Mouse (Mus musculus) heart, embryonic 10.5 days (tissue): Measurements from ENCODE around the gene Bmf. TPM values are rescaled to one million over a fixed set of nuclear protein-coding genes. Genes with fewer than 3 reads are reported as not detected.

Source experiments
- DNase-seq: peaks from one replicate; pipeline ENCODE4 v3.0.0-alpha.2; 2017; ENCODE audit warnings: low spot score
- H3K27ac ChIP-seq: fragments of 300-500 bp; sonication (generic); 2 replicates; pipeline ENCODE4 v1.5.1; 2016; ENCODE audit warnings: mild to moderate bottlenecking
- H3K27me3 ChIP-seq: fragments of 300-500 bp; sonication (generic); 2 replicates; pipeline ENCODE4 v1.6.1; 2016; ENCODE audit warnings: mild to moderate bottlenecking; ENCODE audit not compliant: poor library complexity, insufficient read depth, severe bottlenecking
- H3K36me3 ChIP-seq: fragments of 300-500 bp; sonication (generic); 2 replicates; pipeline ENCODE4 v1.6.1; 2016; ENCODE audit warnings: mild to moderate bottlenecking, moderate library complexity
- H3K4me1 ChIP-seq: fragments of 300-500 bp; sonication (generic); 2 replicates; pipeline ENCODE4 v1.6.1; 2016; ENCODE audit warnings: mild to moderate bottlenecking
- H3K4me3 ChIP-seq: fragments of 300-500 bp; sonication (generic); 2 replicates; pipeline ENCODE4 v1.5.1; 2016; ENCODE audit warnings: mild to moderate bottlenecking, moderate library complexity
- H3K9me3 ChIP-seq: fragments of 300-500 bp; sonication (generic); 2 replicates; pipeline ENCODE4 v1.6.1; 2016; ENCODE audit warnings: mild to moderate bottlenecking, moderate library complexity
- WGBS: fragments of 180-500 bp; shearing (Covaris S2); methylation state at CpG from one replicate; pipeline ENCODE4 v1.1.7; 2016; 5-methylcytosine and 5-hydroxymethylcytosine counted together
- polyA plus RNA-seq: library from polyadenylated mRNA; unstranded; fragments of >200 nt; fragmentation: Nextera tagmentation; extraction: Ambion mirVana; gene quantifications from 2 replicates; pipeline ENCODE4 v1.2.1, GENCODE M21; 2016

Gene Bmf
- 2.5 and 3.7 TPM in 2 replicates for polyA plus RNA-seq

DNA sequence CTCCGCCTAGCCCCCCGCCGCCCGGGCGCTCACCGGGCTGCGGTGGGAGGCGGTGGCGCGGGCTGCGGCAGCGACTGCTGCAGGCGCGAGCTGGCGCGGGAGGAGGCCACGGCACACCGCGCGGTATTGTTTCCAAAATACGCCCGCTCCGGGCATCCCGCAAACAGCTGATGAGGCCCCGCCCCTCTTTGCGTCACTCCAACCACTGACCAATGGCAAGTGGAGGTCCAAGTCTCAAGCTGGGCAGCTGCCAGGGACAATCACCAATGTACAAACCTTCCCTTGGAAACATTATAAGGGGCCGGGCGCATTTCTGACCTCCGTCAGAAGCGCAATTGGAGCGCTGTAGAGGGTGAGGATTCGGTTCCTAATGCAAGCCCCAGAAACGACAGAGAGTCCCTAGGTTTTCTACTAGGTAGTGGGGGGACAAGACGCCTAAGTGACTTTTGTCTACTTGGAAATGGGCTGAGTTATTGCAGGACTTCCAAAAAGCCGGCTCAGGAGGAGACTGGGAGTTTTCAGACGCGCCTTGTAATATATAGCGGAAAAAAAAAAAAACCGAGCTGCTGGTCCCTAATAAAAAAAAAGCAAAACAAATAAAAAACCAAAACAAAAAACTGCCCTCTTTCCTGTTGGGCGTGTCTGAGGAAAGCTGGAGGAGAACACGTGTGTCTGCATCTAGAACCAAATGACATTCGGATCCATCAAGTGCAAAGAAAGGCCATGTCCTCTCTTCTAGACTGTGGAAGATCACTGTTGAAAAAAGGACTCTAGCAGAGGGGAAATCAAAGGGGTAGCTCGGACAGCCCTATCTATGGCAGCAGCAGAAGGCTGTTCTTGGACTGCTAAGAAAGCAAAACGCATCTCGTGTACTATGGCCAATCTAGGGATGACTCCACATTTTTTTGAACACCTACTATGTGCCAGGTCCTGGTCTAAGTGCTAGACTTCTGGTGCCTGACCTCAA lies at the start of gene Bmf:
Gene Bmf, minus strand, starts transcription at position 181 of the 967 bp plus-strand sequence.
- Histone ChIP-seq H3K4me1 (peaks cover 47% of the 10 kb centered on the region), H3K4me3 (peak within 1 kb of the TSS; percentile 98), H3K9me3 (no peaks in the 10 kb centered on the region), H3K27me3 (no peaks in the 10 kb centered on the region), H3K27ac (peak within 1 kb of the TSS; percentile 90), H3K36me3 (no peaks in the 10 kb centered on the region)
- WGBS: under 1% methylated on average over 45 of the region's 45 CpGs
- peak; percentile 98 for DNase-seq

DNA sequence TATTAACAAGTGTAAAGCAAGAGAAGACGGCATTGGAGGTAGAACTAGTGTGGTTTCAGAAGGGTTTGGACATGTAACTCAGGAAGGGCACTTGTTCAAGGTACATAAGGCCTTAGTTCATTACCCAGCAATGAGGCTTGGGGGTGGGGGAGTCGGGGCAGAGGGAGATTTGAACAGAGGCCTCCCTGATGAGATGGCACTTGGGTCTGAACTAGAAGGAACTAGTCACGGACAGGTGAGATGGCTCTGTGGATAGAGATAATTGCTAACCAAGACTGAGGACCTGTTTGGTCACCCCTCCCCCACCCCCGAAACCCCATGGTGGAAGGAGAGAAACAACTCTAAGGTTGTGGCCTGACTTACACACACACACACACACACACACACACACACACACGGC lies 49.6 kb upstream of the Bmf start:
- H3K4me1 ChIP-seq: peaks cover 28% of the 10 kb centered on the region
- 35% methylated on average over 5 of the region's 5 CpGs for WGBS
- no peaks in the 10 kb centered on the region for H3K9me3 ChIP-seq
- no peaks in the 10 kb centered on the region for H3K27me3 ChIP-seq
- peak overlapping the region; percentile 88 for H3K4me3 ChIP-seq
- no peak for DNase-seq
- H3K27ac ChIP-seq: peak overlapping the region; percentile 91
- H3K36me3 ChIP-seq: peaks cover 42% of the 10 kb centered on the region

DNA sequence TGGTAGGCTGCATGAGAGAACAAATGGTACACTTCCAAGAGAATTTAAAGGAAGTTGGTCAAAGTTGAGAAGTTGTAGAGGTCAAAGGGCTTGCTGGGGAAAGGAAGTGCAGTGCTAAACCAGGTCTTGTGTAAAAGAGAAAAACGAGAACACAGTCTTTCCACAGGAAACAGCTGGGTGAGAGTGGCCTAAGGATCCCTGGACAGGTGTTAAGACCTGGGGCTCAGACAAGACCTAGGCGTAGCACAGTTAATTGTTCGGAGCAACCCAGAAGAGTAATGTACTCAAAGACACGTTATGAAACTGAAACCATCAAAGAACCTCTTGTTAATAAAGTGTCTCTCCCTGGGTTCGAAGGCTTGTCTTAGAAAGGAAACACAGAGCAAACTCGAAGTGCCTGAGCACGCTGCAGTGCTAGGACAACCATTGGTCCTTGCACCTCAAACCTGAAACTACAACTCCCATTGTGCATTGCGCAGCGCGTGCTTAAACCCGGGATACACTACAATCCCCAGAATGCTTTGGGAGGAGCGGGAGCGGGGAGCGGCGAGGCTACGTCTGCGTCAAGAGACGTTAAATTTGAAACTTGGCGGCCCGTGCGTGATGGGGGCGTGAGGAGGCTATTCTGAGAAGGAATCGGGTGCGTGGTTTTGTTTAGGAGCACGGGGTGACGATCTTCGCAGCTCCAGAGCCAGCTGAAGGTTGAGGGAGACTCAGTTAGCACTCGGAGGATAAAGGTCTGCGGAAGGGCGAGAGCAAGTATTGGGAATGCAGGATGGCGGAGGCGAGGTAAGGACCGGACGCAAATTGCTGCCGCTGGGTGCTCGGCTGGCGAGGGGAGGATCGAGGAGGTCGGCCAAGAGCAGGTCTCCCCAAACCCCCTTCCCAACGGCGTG lies 48.4 kb upstream of the Bmf start, which contains the start of gene Bub1b:
Gene Bub1b, plus strand, starts transcription at position 539 of the 896 bp plus-strand sequence.
- Histone ChIP-seq H3K36me3 (peaks cover 30% of the 10 kb centered on the region), H3K9me3 (no peaks in the 10 kb centered on the region), H3K4me3 (peak within 1 kb of the TSS; percentile 88), H3K27ac (peak within 1 kb of the TSS; percentile 91), H3K27me3 (no peaks in the 10 kb centered on the region), H3K4me1 (peaks cover 28% of the 10 kb centered on the region)
- 6% methylated on average over 41 of the region's 41 CpGs for WGBS
- peak; percentile 97 for DNase-seq

DNA sequence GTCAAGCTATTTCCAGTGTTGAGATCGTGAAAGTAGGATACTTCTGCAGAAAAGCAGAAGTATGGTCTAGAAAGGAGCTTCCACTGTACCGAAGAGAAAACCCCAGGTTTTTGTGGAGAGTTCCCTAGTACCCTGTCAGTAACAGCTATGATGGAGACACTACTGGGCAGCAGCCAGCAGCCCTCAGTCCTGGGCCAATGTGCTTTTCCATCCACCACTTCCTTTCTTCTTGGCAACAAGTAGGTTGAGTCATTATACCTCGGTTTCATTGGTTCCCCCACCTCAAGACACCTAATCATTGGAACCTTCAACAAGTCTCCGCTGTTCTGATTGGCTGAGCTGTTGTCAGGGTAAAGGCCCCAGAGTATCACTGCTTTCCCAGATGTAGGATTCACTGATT lies 41.6 kb upstream of the Bmf start:
- H3K36me3 ChIP-seq: no peaks in the 10 kb centered on the region
- 75% methylated on average over 4 of the region's 4 CpGs for WGBS
- no peaks in the 10 kb centered on the region for H3K4me1 ChIP-seq
- no peaks in the 10 kb centered on the region for H3K9me3 ChIP-seq
- no peak for DNase-seq
- no peaks in the 10 kb centered on the region for H3K27me3 ChIP-seq
- H3K27ac ChIP-seq: no peak overlapping the region
- H3K4me3 ChIP-seq: no peak overlapping the region

DNA sequence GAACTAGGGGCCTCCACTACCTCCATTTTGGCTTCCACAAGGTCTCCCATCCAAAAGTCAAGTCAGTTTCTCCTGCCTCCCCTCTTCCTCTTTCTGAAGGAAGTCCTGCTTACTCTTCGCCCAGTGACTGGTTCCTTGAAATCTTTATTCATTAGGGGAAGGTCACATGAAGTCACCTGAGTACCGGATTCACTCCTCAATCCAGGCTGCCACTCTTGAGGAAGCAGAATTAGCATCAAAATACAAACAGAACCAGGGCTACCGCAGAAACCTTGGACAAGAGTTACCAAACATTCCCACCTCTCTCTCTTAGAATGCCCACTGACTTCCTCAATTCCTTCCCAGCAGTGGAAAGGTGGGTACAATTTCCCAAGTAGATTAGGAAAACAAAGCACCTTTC lies 38.2 kb upstream of the Bmf start:
- no peaks in the 10 kb centered on the region for H3K4me1 ChIP-seq
- no peaks in the 10 kb centered on the region for H3K36me3 ChIP-seq
- WGBS: 71% methylated on average over 3 of the region's 3 CpGs
- no peak for DNase-seq
- no peak overlapping the region for H3K4me3 ChIP-seq
- no peak overlapping the region for H3K27ac ChIP-seq
- H3K27me3 ChIP-seq: no peaks in the 10 kb centered on the region
- no peaks in the 10 kb centered on the region for H3K9me3 ChIP-seq

DNA sequence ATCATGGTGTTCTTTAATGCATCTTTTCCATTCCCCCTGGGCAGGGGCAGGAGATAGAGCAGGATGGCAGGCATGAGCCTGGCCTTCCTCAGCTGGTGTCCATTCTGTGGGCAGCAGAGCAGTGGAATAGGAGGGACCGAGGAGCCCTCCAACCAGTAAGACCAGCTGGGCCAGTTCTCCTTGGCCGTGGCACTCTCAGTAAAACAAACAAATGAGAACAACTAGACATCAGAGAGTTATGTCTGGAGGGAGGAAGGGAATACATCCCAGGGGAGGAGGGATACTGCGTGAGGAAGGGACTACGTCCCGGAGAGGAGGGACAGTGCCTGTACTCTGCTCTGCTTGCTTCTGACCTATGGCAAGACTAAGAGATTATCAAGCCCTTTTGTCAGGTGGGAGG lies 36.5 kb upstream of the Bmf start:
- 82% methylated on average over 5 of the region's 5 CpGs for WGBS
- Histone ChIP-seq H3K36me3 (no peaks in the 10 kb centered on the region), H3K27ac (no peak overlapping the region), H3K27me3 (no peaks in the 10 kb centered on the region), H3K4me3 (no peak overlapping the region), H3K4me1 (no peaks in the 10 kb centered on the region), H3K9me3 (no peaks in the 10 kb centered on the region)
- no peak for DNase-seq

DNA sequence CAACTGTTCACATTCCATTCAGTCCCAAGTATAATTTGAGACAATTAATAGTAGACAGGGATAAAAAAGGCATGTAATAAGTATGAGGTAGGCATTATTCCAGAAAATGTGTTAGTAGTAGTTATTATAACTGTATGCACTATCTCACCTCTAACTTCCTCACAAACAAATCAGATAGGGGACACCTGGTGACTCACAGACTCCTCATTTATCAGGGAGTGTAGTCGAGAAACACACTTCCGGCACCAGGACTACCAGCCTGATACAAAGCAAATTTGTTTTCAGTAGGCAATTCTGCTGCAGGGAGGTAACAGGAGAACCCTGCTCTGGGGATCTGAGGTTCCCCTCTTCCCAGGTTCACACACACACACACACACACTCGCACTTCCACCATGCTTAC lies 23.6 kb upstream of the Bmf start:
- Histone ChIP-seq H3K36me3 (no peaks in the 10 kb centered on the region), H3K27me3 (no peaks in the 10 kb centered on the region), H3K4me1 (no peaks in the 10 kb centered on the region), H3K27ac (no peak overlapping the region), H3K4me3 (no peak overlapping the region), H3K9me3 (no peaks in the 10 kb centered on the region)
- 73% methylated on average over 3 of the region's 3 CpGs for WGBS
- no peak for DNase-seq

DNA sequence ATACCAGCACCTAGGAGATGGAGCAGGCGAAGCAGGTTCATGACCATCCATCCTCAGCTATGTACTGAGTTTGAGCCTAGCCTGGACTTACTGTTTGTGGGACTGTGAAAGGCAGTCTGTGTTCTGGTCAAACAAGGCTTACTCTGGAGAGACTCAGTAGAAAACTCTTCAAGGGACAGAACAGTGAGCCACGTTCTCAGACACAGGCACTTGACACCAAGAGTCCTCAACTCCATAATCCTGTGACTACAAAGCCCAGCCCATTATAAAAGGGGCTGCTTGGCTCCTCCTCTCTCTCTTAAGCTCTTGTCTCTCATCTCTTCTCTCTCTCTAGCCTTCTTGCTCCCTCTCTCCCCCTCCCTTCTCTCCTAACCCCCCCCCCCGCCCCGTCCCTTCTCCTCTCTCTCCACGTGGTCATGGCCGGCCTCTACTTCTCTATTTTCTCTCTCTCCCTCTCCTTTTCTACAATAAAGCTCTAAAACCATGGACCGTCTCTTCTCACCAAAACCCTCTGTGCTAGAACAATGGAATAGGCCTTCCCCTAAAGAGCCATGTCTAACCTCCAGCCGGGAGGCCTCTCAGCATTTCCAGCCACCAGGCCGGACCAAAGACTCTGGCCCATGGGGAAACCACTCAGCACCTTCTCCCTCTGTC lies 22.8 kb upstream of the Bmf start:
- no peak for DNase-seq
- Histone ChIP-seq H3K9me3 (no peaks in the 10 kb centered on the region), H3K27me3 (no peaks in the 10 kb centered on the region), H3K27ac (no peak overlapping the region), H3K4me1 (no peaks in the 10 kb centered on the region), H3K4me3 (no peak overlapping the region), H3K36me3 (no peaks in the 10 kb centered on the region)
- WGBS: 75% methylated on average over 9 of the region's 9 CpGs

DNA sequence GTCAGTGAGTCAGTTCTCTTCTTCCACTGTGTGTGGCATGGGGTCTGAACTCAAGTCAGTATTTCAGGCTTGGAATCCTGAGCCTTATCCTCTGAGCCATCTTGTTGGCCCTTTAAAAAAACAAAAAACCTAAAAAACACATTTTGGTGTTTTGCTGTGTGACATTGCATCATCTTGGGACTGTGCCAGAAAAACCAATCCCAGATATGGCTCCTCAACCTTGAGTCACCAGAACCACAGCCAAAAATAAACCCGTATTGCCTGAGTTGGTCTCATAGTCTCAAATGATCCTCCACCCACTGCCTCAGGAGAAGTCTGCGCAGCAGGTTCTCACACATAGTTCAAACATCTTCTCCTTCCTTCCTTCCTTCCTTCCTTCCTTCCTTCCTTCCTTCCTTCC lies 21.5 kb upstream of the Bmf start:
- Histone ChIP-seq H3K27me3 (no peaks in the 10 kb centered on the region), H3K4me1 (no peaks in the 10 kb centered on the region), H3K36me3 (no peaks in the 10 kb centered on the region), H3K9me3 (no peaks in the 10 kb centered on the region), H3K27ac (no peak overlapping the region), H3K4me3 (no peak overlapping the region)
- no peak for DNase-seq
- 73% methylated on average over 2 of the region's 2 CpGs for WGBS

DNA sequence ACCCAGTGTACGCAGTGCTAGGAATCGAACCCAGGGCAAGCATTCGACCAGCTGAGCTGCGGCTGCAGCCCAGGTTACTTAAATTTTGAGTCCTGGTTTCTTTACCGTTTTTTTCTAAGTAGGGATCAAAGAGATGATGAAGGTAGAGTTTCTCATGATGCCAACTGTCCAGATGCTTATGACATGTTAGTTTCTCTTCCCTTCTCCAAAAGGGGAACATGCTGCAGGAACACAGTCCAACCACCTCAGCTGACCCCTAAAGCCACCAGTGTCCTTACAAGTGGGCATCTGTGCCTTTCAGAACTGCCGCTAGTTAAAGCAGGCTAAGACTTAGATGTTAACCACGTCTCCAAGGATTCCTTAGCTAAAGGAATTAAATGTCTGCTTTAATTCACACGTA lies 17.7 kb upstream of the Bmf start:
- H3K4me1 ChIP-seq: no peaks in the 10 kb centered on the region
- no peak overlapping the region for H3K27ac ChIP-seq
- H3K4me3 ChIP-seq: no peak overlapping the region
- DNase-seq: no peak
- H3K9me3 ChIP-seq: no peaks in the 10 kb centered on the region
- 82% methylated on average over 8 of the region's 8 CpGs for WGBS
- no peaks in the 10 kb centered on the region for H3K27me3 ChIP-seq
- 0 out of 2 replicates have a peak, but pooled peaks cover 2% of the 10 kb centered on the region for H3K36me3 ChIP-seq

DNA sequence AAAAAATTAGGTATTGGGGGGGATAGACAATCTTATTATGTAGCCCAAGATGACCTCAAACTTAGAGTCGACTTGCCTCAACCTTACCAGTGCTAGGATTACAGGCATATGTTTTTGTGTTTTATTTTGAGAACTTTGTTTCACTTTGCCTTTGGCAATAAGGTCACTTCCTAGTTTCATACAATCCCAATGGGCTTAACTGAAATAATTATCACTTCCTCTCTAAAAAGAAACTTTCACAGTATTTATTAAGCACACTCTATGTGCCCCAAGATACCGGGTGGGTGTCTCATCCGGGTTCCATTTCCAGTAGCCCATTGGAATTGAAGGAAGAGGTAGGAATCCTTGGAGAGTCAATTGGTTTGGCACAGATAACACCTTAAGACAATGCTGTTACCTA lies 12.9 kb upstream of the Bmf start:
- H3K27ac ChIP-seq: no peak overlapping the region
- peaks cover 6% of the 10 kb centered on the region; the same call in 1 of the 2 replicates for H3K36me3 ChIP-seq
- H3K27me3 ChIP-seq: no peaks in the 10 kb centered on the region
- DNase-seq: no peak
- no peak overlapping the region for H3K4me3 ChIP-seq
- H3K4me1 ChIP-seq: no peaks in the 10 kb centered on the region
- no peaks in the 10 kb centered on the region for H3K9me3 ChIP-seq
- WGBS: 89% methylated on average over 3 of the region's 3 CpGs

DNA sequence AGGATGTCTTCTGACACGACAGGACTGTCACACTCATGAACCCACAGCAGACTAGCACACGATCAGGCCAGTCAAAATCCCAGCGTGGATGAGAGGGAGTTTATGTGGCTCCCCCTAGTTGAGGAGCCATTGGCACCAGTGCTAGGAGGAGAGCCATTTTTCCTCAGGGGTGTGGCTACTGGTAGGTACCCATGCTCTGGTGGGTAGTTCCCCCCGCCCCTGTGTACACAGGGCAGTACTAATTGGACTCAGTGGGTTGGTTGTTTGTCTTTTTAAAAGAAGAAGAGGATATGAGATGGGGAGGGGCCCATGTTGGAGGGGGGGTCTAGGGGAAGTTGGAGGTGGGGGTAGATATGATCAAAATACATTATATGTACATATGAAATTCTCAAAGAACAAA lies 12.5 kb upstream of the Bmf start:
- no peak for DNase-seq
- H3K4me1 ChIP-seq: no peaks in the 10 kb centered on the region

More for the DNA sequence above, 12.5 kb upstream of the Bmf start:
- Histone ChIP-seq H3K36me3 (peaks cover 6% of the 10 kb centered on the region; the same call in 1 of the 2 replicates), H3K27me3 (no peaks in the 10 kb centered on the region), H3K27ac (no peak overlapping the region), H3K4me3 (no peak overlapping the region), H3K9me3 (no peaks in the 10 kb centered on the region)
- 80% methylated on average over 4 of the region's 4 CpGs for WGBS
